Mouse (Mus musculus): ENCODE measurements around the gene Hps5. TPM values are rescaled to one million over a fixed set of nuclear protein-coding genes. Genes with fewer than 3 reads are reported as not detected.
"Not testable (repeated sequence)": the region's sequence is repeated elsewhere in the genome, so short reads cannot be mapped to it uniquely, and the experiment has no call there.

The Hps5 gene
- total RNA-seq, 1 experiment from 2014 or later: 32.3 TPM

DNA sequence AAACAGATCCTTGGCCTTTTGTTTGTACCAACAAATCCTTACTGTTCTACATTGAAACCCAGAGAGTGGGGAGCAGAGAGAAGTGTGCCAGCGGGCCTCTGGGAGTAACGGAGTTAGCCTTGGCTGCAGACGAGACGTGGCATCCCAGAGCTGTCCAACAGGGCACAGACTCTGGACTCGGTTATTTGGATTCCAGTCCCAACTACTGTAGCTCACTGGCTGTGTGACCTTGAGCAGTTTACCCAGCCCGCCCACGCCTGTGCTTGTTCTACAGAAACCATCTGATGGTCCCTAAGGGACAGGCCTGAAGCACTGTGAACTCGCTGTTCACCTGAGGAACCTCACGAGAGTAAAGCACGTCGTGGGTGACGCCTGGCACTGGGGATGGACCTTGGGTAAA lies 34.0 kb upstream of the Hps5 start:
- no peak for ATAC-seq (replicated peaks; ENCODE audit: low read depth, poor library complexity, severe bottlenecking)

DNA sequence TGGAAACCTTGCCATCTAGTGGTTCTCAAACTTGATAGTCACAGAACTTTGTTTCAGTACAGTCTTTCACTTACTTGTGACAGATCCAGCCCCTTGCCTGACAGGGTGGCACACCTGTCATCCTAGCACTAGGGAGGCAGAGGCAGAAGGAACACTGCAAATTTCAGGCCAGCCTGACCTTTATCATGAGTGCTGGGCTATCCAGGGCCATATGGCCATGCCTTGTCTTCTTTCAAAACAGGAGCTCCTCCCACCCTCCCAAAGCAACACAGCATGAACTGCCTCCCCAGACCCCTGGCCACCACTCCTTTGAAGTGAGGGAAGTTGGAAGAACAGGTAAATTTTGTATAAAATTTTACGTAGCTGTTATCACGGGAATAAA lies 31.9 kb upstream of the Hps5 start:
- ATAC-seq (replicated peaks; ENCODE audit: low read depth, poor library complexity, severe bottlenecking): no peak

DNA sequence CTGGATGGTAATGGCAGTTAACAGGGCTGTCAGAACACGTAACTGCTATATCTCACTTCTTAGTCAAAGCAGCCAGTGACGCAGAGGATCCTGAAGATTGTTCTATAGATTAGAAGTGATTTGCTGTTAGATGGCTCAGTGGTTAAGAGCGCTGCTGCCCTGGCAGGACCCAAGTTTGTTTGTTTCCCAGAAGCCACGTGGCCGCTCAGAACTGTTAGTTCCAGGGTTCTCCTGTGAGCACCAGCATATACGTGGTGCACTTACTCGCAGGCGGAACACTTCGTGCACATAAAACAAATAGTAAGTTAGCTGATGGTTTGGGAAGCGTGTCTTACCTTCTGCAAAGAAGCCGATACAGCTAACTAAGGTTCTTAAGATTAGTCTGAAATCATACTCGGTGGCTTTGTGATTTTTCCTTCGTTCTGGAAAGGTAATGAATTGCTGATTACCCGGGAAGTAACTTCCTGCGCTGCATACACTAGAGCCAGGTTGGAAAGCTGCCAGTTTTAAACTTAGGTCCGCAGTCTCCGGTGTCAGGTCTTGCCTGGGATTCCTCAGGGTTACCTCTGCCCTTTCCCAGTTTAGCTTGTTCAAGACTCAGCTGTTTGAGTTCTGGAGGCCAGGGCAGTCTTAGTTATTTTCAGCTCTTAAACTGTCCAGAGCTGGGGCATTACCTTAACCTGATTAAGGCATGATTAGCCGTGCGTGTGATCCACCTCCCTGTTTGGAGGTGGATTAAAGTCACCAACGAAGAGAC lies 31.4 kb upstream of the Hps5 start:
- ATAC-seq (replicated peaks; ENCODE audit: low read depth, poor library complexity, severe bottlenecking): no peak

DNA sequence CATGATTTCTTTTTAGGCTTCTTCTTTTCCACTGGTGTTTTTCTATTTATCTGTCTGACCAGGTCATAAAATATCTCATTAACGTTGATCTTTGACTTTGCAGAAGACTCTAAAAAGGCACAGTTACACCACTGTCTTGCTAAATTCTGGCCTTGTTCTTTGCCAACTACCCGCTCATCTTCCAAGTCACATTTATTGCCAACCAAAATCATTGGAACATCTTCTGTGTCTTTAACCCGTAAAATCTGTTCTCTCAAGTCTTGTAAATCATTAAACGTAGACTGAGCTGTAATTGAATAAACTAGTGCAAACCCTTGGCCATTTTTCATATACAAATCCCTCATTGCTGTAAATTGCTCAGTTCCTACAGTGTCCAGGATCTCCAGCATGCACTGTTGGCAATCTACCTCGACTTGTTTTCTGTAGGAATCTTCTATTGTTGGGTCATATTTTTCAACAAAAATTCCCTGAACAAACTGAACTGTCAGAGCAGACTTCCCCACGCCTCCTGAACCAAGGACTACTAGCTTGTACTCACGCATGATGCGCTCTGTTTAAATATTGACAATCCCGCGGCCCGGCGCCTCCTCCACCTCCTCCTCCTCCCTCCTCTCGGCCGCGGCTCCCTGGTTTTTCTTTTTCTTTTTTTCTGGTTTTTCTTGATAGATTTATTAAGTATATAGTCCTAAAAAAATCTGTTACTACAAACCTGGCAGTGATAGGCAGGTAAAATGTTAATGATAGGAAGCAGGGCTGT lies 25.2 kb upstream of the Hps5 start:
- ATAC-seq (replicated peaks; ENCODE audit: low read depth, poor library complexity, severe bottlenecking): not testable (repeated sequence)

DNA sequence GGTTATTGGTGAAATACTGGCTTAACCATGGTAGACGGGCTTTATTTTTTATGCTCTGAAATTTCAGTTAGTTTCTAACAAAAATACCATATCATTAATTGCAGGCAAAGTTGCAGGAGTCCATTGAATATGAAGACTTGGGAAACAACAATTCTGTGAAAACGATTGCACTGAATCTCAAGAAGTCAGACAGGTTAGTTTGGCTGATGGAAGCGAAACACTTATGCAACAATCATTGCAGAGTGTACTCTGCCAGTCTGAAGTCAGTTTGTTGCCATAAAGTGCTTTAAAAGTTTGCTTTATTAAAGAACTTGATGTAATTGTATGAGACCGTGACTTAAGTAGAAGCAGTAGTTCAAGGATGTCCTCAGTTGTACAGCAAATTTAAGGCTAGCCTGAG lies 18.1 kb upstream of the Hps5 start:
- no peak for ATAC-seq (replicated peaks; ENCODE audit: low read depth, poor library complexity, severe bottlenecking)

DNA sequence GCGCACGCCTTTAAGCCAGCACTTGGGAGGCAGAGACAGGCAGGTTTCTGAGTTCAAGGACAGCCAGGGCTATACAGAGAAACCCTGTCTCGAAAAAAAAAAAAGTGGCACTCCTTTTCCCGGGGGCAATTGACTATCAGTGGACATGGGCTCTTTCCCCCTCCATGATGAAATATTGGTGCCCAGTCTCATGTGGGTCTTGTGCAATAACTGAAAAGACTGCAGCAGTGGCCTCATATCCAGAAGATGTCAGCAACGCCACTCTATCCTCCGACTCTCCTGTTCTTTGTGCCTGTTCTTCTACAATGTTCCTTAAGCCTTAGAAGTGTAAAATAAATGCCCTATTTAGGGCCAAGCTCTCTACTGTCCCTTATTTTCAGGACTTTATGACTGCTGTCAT lies 14.5 kb upstream of the Hps5 start:
- ATAC-seq (replicated peaks; ENCODE audit: low read depth, poor library complexity, severe bottlenecking): no peak

DNA sequence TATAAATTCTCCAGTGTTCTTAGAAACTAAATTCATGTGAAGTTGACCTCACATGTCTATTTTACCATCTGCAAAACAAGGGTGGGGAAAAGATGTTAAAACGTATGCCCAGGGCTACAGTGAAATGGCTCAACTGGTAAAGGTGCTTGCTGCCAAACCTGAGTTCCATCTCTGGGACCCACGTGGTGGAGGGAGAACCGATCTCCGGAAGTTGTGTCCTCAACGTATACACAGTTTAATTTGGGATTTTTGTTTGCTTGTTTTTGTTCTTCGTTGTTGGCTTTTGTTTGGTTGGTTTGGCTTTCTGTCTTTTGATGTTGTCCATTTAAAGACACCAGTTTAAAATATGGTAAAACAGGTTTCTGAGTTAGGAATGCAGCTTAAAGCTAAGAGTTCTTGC lies 915 bp upstream of the Hps5 start:
- ATAC-seq (replicated peaks; ENCODE audit: low read depth, poor library complexity, severe bottlenecking): no peak

DNA sequence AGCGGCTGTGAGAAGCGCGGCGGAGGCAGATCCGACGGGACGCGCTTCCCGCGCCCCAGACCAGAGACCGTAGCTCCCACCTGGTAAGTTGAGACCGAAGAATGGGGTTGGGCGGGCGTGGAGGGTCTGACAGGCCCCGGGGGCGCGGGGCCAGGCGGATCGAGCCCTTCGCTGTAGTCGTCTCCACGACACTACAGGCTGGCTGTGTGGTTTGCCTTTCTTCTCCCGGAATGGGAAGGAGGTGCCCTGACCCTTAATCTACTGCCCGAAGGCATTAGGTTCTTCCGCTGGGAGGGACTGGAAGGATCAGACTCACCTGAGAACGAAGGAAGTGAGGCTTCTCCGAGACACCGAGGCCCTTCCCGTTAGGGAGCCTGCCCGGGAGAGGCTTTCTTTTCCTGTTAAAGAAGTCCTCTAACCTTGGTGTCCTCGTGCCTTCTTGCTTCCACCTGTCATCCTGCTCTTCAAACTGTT lies 379 bp upstream of the Hps5 start:
- ATAC-seq (replicated peaks; ENCODE audit: low read depth, poor library complexity, severe bottlenecking): no peak

DNA sequence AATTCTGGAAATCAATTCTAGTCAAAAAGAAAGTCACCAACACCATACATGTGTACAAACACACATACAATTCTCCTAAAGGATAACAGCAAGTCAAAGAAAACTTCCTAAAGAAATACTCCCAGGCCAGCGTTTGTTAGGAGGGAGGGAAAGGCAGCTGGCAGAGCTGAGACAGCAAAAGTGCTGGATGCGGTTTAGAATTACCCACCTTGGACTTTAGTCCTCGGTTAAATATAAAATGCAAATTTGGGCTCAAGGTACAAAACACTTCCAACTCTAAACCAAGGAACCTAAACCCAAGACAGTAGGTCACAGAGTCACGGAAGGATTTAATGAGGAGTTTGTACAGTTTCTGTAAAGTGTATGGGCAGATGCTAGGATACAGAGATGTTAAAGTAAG lies 2.0 kb downstream of the Hps5 start:
- ATAC-seq (replicated peaks; ENCODE audit: low read depth, poor library complexity, severe bottlenecking): no peak

DNA sequence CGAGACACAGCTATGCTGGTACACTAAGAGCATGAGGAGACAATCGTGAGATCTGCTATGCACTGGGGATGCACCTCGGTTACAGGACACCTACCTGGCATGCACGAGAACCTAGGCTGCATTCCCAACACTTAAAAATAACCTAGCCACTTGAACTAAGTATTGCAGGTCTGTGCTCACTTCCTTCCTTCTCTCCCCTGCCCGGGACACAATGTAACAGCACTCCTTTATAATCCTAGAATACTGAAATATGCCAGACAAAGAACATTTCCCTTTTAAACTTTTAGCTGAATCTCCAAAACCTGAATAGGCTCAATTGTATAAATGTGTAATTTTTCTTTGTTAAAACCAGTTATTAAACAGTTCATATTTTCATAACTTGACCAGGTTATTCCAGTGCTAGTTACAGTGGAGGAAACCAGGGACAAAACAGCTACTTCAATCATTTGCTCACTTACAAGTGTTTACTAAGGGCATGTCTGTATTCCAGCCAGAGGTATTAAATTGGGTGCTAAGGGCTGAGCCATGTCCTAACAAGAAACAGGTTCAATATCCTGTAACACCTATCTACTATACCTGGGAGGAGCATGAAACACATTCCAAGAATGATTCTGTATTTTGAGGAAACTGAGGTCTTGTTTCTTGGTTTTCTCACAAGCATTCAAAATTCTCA lies 6.6 kb downstream of the Hps5 start:
- ATAC-seq (replicated peaks; ENCODE audit: low read depth, poor library complexity, severe bottlenecking): no peak

DNA sequence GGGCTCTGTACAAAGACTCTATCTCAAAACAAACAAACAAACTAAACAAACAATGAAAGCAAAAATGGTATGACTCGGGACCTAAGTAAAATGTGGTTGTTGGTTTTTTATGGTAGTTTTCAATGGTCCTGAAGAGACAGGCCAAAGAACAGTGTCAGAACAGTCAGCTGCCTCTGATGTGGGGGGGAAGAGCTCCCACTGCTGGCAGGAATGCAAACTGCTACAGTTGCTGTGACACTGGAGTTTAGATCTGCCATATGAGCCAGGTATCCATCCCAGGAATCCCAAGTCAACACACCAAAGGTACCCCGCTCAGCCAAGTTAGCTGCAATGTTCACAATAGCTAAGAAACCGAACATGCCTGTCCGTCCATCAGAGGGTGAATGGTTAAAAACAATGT lies 25.2 kb downstream of the Hps5 start:
- peak; percentile 92 for ATAC-seq (replicated peaks; ENCODE audit: low read depth, poor library complexity, severe bottlenecking)

DNA sequence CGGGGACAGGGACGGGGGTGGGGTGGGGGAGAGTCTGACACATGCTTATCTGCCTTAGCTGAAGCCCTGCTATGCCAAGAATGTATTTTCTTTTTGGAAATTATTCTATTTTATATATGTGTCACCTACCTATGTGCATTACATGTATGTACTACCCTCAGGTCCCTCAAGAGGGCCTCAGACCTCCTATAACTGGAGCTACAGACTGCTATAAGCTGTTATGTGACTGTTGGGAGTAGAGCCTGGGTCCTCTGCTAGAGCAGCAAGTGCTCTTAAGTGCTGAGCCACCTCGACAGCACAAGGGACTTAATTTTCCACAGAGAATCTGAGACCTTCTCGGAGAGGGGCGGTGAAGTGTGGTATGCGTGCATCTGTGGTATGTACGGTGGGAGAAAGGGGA lies 27.4 kb downstream of the Hps5 start:
- ATAC-seq (replicated peaks; ENCODE audit: low read depth, poor library complexity, severe bottlenecking): no peak

DNA sequence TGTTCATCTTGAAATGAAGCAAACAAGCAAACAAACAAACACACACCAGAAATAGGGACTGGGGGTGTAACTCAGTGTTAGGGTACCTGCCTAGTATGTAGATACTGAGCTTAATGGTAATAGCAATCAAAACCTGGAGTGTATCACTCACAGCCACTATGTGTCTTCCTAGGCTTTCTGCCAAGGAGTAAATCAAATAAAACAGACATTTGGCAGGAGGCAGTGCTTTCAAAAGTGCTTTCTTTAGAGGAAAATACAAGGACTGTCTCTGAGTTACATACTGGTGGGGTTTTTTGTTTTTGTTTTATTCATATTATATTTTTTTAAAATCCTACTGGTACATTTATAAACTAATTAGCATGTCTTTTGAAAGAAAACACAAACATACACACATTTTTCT lies 28.5 kb downstream of the Hps5 start:
- no peak for ATAC-seq (replicated peaks; ENCODE audit: low read depth, poor library complexity, severe bottlenecking)

DNA sequence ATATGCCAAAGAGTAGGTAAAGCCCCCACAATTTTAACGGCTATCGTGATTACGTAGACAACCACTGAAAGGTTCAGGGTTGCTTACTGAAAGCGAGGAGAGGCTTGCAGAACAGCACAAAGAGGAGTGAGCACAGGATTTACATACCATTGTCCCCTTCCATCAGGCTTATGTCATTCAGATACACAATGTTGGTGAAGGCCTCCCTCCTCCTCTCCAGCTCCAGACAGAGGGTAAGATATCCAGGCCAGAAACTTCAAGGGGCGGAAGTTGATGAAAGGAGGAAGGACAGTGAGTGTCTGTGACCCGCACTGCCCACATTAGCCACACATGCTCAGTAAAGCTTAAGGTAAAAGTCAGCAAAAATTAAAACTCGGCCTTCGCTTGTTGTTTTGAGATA lies 31.2 kb downstream of the Hps5 start:
- ATAC-seq (replicated peaks; ENCODE audit: low read depth, poor library complexity, severe bottlenecking): no peak

DNA sequence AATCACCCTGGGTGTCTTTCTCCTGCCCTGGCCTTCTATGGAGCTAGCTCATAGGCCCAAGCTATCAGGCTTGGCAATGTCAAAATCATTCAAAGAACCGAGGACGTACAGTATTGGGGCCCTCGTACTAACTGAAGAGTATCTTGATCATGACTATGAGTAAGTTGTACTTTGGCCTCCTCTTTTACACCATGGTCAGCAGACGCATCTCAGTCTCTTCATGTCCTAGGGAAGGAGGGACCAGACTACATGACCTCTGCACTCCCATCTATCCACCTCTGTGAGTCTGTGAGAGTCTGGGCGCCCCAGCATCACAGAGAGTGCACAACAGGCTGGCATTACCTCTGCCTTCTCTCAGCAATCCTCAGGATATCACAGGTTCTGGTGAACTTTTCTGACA lies 33.3 kb downstream of the Hps5 start:
- no peak for ATAC-seq (replicated peaks; ENCODE audit: low read depth, poor library complexity, severe bottlenecking)

DNA sequence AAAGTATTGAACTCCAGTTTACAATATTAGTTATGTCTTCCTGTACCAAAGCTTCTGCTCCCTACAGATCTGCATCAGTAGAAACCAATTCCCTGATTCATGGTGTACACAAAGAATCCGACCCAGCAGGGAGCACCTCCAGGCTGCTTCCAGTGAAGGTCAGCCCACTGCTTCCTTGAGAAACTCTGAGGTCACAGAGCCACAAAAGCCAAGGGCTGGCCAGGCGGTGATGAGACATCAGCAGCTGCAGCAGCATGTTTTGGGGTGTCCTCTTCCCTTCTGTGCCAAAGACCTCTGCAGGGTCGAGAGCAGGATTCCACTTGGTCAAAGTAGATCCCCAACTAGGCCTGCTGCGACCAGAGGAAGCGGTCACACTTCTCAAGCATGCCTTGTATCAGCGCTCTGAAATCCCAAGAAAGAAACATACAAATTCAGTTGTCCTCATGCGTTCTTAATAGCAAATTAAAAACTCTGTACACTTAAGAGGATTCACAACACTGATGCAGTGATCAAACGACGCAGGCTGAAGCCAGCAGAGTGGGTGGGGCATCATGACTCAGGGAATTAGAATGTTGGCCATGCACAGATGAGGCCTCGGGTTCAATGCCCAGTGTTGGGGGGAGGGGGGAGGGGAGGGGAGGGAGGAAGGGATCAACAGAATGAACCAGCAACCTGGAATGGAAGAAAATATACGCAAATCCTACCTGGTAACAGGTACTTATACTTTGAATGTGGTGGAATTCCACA lies 34.6 kb downstream of the Hps5 start:
- no peak for ATAC-seq (replicated peaks; ENCODE audit: low read depth, poor library complexity, severe bottlenecking)

DNA sequence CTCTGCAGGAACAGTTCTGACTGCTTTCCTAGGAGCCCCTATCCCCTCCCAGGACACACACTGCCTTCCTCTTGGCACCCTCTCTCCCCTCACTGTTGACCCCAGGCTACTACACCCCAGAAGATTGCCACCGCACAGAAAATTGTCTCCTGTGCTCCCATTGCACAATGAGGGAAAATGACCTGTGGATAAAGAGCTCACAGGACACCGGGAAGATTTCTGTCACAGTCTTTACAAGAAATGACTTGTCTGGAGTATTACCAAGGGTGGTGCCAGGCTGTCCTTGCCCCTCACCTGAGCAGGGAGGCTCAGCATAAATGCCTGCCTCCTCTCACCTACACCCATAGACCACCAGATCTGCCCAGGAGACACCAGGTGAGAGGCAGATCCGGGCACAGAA lies 44.4 kb downstream of the Hps5 start, which contains the start of gene Saa2:
TSS of gene Saa2 (plus strand) at position 301 of the 400 bp plus-strand sequence.
- ATAC-seq (replicated peaks; ENCODE audit: low read depth, poor library complexity, severe bottlenecking): no peak

DNA sequence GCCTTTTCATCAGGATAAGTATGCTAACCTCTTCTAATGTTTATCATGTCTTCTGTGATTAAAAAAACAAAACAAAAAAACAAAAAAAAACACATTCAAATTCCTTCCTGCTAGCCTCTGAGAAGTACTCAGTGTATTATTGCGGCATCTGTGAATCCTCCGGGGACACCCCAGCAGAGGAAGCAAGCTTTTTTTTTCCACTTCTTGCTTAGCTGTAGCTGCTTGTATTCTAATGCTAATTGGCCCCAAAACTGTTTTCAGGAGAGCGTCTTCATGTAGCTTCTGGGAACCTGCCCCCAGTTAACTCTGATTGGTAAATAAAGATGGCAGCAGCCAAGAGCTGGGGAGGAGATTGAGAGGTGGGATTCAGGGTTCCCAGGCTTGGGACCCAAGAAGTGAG lies 47.4 kb downstream of the Hps5 start:
- ATAC-seq (replicated peaks; ENCODE audit: low read depth, poor library complexity, severe bottlenecking): no peak

DNA sequence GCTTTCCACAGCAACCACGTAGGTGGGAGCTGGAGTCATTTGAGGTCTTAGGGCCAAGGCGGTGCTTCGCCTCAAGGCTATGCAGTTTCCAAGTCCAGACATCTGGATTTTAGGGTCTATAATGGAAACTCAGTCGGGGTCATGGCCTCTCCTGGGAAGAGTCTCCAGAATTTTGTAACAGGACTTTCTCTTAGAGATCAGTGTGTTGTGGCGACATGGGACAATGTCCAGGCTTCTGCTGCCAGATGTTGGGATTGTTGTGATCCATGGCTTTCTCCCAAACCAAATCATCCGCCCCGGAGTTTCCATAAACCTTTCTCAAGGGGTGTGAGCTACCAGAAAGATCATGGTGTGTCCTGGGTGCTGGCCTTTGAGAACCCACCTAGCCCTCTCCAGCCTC lies 49.5 kb downstream of the Hps5 start:
- no peak for ATAC-seq (replicated peaks; ENCODE audit: low read depth, poor library complexity, severe bottlenecking)

DNA sequence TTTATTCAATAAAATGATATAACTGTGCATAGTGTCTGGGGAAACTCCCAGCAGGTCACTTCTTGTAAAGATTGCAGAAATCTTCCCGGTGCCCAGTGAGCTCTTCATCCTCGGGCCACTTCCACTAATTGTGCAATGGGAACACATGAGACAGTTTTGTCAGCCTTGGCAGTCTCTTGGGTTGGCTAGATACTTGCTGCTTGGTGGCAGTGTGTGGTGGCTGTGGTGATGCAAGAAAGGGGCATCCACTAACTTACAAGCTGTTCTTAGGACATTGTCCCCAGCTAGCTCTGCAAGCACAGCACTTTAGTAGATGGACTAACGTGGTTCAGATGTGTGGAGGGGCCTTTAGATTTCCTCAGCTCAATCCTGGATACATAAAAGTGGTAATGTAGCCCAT lies 50.0 kb downstream of the Hps5 start:
- no peak for ATAC-seq (replicated peaks; ENCODE audit: low read depth, poor library complexity, severe bottlenecking)
